Mouse (Mus musculus) brain, embryonic 14.5 days (tissue): ENCODE data around the gene Zscan22.

ENCODE experiments used
- CTCF ChIP-seq: fragments of 200-500 bp; IDR thresholded peaks from 2 replicates; pipeline ENCODE4 v1.5.1; 2012; ENCODE audit warnings: inconsistent platforms, mild to moderate bottlenecking, moderate library complexity, borderline replicate concordance; ENCODE audit not compliant: insufficient read depth, insufficient read length; ENCODE audit errors: extremely low read depth
- POLR2A ChIP-seq: fragments of 200-500 bp; IDR thresholded peaks from 2 replicates; pipeline ENCODE4 v1.6.1; 2012; ENCODE audit warnings: mild to moderate bottlenecking, inconsistent platforms, borderline replicate concordance; ENCODE audit not compliant: poor library complexity, insufficient read depth, insufficient read length, severe bottlenecking; ENCODE audit errors: extremely low read depth

DNA sequence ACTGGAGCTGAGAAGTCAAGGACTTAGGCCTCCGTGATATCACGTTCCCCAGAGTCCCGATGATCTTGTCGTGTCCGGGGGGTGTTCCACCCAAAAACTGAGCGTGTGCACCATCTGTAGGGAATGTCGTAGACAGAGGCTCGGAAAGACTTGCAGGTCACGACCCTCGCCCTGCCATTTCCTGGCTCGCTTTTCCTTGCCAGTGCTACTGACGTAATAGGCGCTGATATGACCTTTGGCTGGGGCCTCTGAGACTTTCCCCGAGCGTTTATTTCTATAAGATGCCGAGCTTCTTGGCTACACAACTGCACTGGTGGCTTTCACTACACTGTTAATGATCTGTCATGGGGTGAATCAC is 52.2 kb downstream of the Zscan22 start:
- TF ChIP-seq POLR2A (no peak), CTCF (no peak)
